Mouse (Mus musculus) C2C12 (cell line): ENCODE results near the gene Aire. TPM values are rescaled to one million over a fixed set of nuclear protein-coding genes. Genes with fewer than 3 reads are reported as not detected.

ENCODE experiments used
- H3K27me3 ChIP-seq: one replicate; pipeline ENCODE4 v1.6.1; 2011; ENCODE audit not compliant: control insufficient read depth, insufficient read depth, insufficient read length
- H3K36me3 ChIP-seq: one replicate; pipeline ENCODE4 v1.6.1; 2011; ENCODE audit not compliant: control insufficient read depth, insufficient read depth
- H3K4me3 ChIP-seq: one replicate; pipeline ENCODE4 v1.5.1; 2011; ENCODE audit warnings: mild to moderate bottlenecking, control low read depth; ENCODE audit not compliant: poor library complexity, insufficient read depth, severe bottlenecking
- H3K79me2 ChIP-seq: one replicate; pipeline ENCODE4 v1.6.1; 2011; ENCODE audit not compliant: control insufficient read depth, insufficient read depth
- H3K79me3 ChIP-seq: one replicate; pipeline ENCODE4 v1.6.1; 2011; ENCODE audit warnings: low read depth, control low read depth
- H3ac ChIP-seq: one replicate; pipeline ENCODE3; 2011; ENCODE audit warnings: low read depth; ENCODE audit not compliant: control insufficient read depth, insufficient read length
- CEBPB ChIP-seq: IDR thresholded peaks from one replicate; pipeline ENCODE4 v1.6.1; 2011; ENCODE audit warnings: low read depth, mild to moderate bottlenecking, control low read depth, moderate library complexity
- CTCF ChIP-seq: IDR thresholded peaks from one replicate; pipeline ENCODE4 v1.5.1; 2011; ENCODE audit not compliant: control insufficient read depth, insufficient read depth, insufficient read length
- FOSL1 ChIP-seq: IDR thresholded peaks from one replicate; pipeline ENCODE4 v1.8.0; 2011; ENCODE audit warnings: mild to moderate bottlenecking, low read length; ENCODE audit not compliant: poor library complexity, insufficient read depth, severe bottlenecking
- MAX ChIP-seq: IDR thresholded peaks from one replicate; pipeline ENCODE4 v1.6.1; 2011; ENCODE audit warnings: mild to moderate bottlenecking, control low read depth
- MYOD1 ChIP-seq: IDR thresholded peaks from one replicate; pipeline ENCODE4 v1.6.1; 2011; ENCODE audit warnings: low read depth; ENCODE audit not compliant: control insufficient read depth, insufficient read length
- MYOG ChIP-seq: IDR thresholded peaks from one replicate; pipeline ENCODE4 v1.6.1; 2011; ENCODE audit not compliant: control insufficient read depth, insufficient read length; ENCODE audit errors: extremely low read depth
- USF1 ChIP-seq: IDR thresholded peaks from one replicate; pipeline ENCODE4 v1.6.1; 2011; ENCODE audit warnings: low read depth, mild to moderate bottlenecking, control low read depth, moderate library complexity
- polyA plus RNA-seq: library from polyadenylated mRNA; unstranded; fragments of >200 nt; fragmentation: generic; extraction: Trizol; gene quantifications from one replicate; pipeline ENCODE4 v1.2.1, GENCODE M21; 2012; ENCODE audit warnings: missing spikeins

The Aire gene
- polyA plus RNA-seq, 1 experiment = not detected

- Histone ChIP-seq H3ac (no peak overlapping the region), H3K27me3 (no peaks in the 10 kb centered on the region), H3K79me2 (peaks cover 13% of the 10 kb centered on the region), H3K36me3 (peaks cover 37% of the 10 kb centered on the region), H3K79me3 (no peaks in the 10 kb centered on the region), H3K4me3 (no peak overlapping the region)
- no peak for TF ChIP-seq USF1
- TF ChIP-seq CTCF = no peak
- TF ChIP-seq CEBPB = no peak
- no peak for TF ChIP-seq FOSL1
- no peak for TF ChIP-seq MYOG
- no peak for TF ChIP-seq MYOD1
- TF ChIP-seq MAX = no peak
These were observed 41.6 kb downstream of the Aire start for GRCm38 (mm10) chr10:78001796-78002195.

- Histone ChIP-seq H3K79me2 (no peaks in the 10 kb centered on the region), H3K36me3 (peaks cover 49% of the 10 kb centered on the region)
These were observed 43.2 kb downstream of the Aire start for GRCm38 (mm10) chr10:78000200-78000599.

GRCm38 (mm10) chr10:77995639-77996038 is 47.8 kb downstream of the Aire start:
- H3K79me3 ChIP-seq = no peaks in the 10 kb centered on the region
- H3ac ChIP-seq = no peak overlapping the region
- H3K27me3 ChIP-seq = no peaks in the 10 kb centered on the region
- H3K79me2 ChIP-seq = no peaks in the 10 kb centered on the region
- peaks cover 50% of the 10 kb centered on the region for H3K36me3 ChIP-seq
- H3K4me3 ChIP-seq = no peak overlapping the region
- TF ChIP-seq CTCF (no peak), MYOD1 (no peak), CEBPB (no peak), MYOG (no peak), MAX (no peak), FOSL1 (no peak), USF1 (no peak)

More at GRCm38 (mm10) chr10:78000200-78000599, 43.2 kb downstream of the Aire start:
- H3ac ChIP-seq = no peak overlapping the region
- H3K4me3 ChIP-seq = no peak overlapping the region
- TF ChIP-seq MYOG = no peak
- H3K79me3 ChIP-seq = no peaks in the 10 kb centered on the region
- no peaks in the 10 kb centered on the region for H3K27me3 ChIP-seq

- no peaks in the 10 kb centered on the region for H3K79me2 ChIP-seq
- peaks cover 26% of the 10 kb centered on the region for H3K36me3 ChIP-seq
- no peak overlapping the region for H3ac ChIP-seq
- no peak overlapping the region for H3K4me3 ChIP-seq
- no peaks in the 10 kb centered on the region for H3K79me3 ChIP-seq
- TF ChIP-seq CTCF (no peak), MYOD1 (no peak), USF1 (no peak), MAX (no peak), CEBPB (no peak), MYOG (no peak), FOSL1 (no peak)
- no peaks in the 10 kb centered on the region for H3K27me3 ChIP-seq
These were observed 57.6 kb downstream of the Aire start for GRCm38 (mm10) chr10:77985775-77986174.

- Histone ChIP-seq H3K4me3 (no peak overlapping the region), H3K36me3 (peaks cover 16% of the 10 kb centered on the region), H3K79me3 (no peaks in the 10 kb centered on the region), H3K79me2 (no peaks in the 10 kb centered on the region), H3K27me3 (no peaks in the 10 kb centered on the region), H3ac (no peak overlapping the region)
- no peak for TF ChIP-seq MYOG
- peak; percentile 54 for TF ChIP-seq CTCF
These were observed 58.8 kb downstream of the Aire start for GRCm38 (mm10) chr10:77984660-77985059.

Other genes with a start within 250 kb of the Aire start
- gene Gm9639, start 248.5 kb downstream of the Aire start, polyA plus RNA-seq = not detected
- not detected for gene Gm19668, start 244.5 kb downstream of the Aire start, polyA plus RNA-seq
- gene Gm9507, start 231.8 kb downstream of the Aire start, polyA plus RNA-seq = not detected
- not detected for gene Gm2696, start 228.9 kb downstream of the Aire start, polyA plus RNA-seq
- gene Krtap10-4, start 216.5 kb downstream of the Aire start, polyA plus RNA-seq = not detected
- not detected for gene Krtap10-10, start 207.7 kb downstream of the Aire start, polyA plus RNA-seq
- not detected for gene Gm36176, start 196.8 kb downstream of the Aire start, polyA plus RNA-seq
- gene Gm10318, start 190.8 kb downstream of the Aire start, polyA plus RNA-seq = not detected
- gene Gm3285, start 181.6 kb downstream of the Aire start, polyA plus RNA-seq = not detected
- 0.01 TPM for gene Lrrc3, start 141.1 kb downstream of the Aire start, polyA plus RNA-seq
- 0.02 TPM for gene Trpm2, start 73.0 kb downstream of the Aire start, polyA plus RNA-seq
- 14.6 TPM for gene 1810043G02Rik, start 65.1 kb downstream of the Aire start, polyA plus RNA-seq
- gene Pfkl, start 33.5 kb downstream of the Aire start, polyA plus RNA-seq = 45.2 TPM
- not detected for gene Dnmt3l, start 1.7 kb downstream of the Aire start, polyA plus RNA-seq
- 0.06 TPM for gene Icosl, start 25.7 kb upstream of the Aire start, polyA plus RNA-seq
- 38.0 TPM for gene D10Jhu81e, start 126.2 kb upstream of the Aire start, polyA plus RNA-seq
- 32.4 TPM for gene Pwp2, start 141.5 kb upstream of the Aire start, polyA plus RNA-seq
- gene Trappc10, start 201.0 kb upstream of the Aire start, polyA plus RNA-seq = 18.2 TPM